Mouse (Mus musculus) liver, postnatal 0 days (tissue): ENCODE data around the gene Emx1.

Experiments
- CTCF ChIP-seq: sonication (generic); IDR thresholded peaks from 2 replicates; pipeline ENCODE4 v1.5.1; 2016; ENCODE audit warnings: antibody characterized with exemption, low read depth
- EP300 ChIP-seq: IDR thresholded peaks from 2 replicates; pipeline ENCODE4 v1.6.1; 2016; ENCODE audit warnings: antibody characterized with exemption, low read depth, mild to moderate bottlenecking

- TF ChIP-seq CTCF (no peak), EP300 (no peak)
Measured at GRCm38 (mm10) chr6:85209226-85209967, 22.2 kb downstream of the Emx1 start.
